Mouse (Mus musculus) adrenal gland, postnatal 25 days (tissue): ENCODE results near the gene Wnt16. TPM values are rescaled to one million over a fixed set of nuclear protein-coding genes. Genes with fewer than 3 reads are reported as not detected.

Source experiments
- DNase-seq: peaks from one replicate; pipeline ENCODE4 v3.0.0; 2021; ENCODE audit warnings: mixed read lengths
- total RNA-seq: library from RNA; stranded (reverse); gene quantifications from 2 replicates; pipeline ENCODE4 v1.2.3, GENCODE M21; 2021

Gene Wnt16
- total RNA-seq, 1 experiment from 2014 or later: not detected

DNA sequence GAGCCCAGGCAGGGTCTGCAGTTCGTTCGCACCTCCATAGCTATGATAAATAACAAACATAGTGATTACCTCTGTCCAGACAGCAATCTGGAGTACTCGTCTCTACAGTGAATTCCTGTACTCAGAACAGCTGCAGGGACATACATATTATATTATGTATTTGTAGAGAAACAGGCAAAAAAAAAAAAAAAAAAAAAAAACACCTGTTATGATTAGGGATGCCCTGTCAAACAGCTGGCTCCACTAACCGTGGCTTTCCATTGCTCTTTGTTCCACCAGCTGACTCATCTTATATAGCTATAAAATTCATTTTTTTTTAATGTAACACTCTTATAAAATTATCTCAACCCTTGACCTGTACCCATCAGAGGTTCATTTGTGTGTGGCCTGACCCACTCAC is 38.3 kb downstream of the Wnt16 start:
- no peak for DNase-seq

DNA sequence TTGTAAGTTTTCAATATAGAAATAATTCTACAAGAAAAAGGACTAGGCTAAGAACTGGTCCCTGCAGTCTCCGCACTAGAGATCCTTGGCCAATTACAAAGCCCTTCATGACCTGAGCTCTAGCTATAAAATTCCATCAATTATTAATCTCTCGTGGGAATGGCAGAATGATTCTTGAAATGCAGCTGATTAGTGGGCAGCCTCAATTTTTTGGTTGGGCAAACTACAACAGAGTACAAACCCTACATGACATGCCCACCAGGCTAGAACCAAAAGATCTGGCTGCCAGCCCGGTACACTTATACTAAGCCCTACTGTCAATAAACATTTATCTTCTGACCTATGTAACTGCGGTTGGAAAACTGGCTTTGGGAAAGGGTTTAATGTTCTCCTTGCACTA is 39.1 kb downstream of the Wnt16 start:
- no peak for DNase-seq

DNA sequence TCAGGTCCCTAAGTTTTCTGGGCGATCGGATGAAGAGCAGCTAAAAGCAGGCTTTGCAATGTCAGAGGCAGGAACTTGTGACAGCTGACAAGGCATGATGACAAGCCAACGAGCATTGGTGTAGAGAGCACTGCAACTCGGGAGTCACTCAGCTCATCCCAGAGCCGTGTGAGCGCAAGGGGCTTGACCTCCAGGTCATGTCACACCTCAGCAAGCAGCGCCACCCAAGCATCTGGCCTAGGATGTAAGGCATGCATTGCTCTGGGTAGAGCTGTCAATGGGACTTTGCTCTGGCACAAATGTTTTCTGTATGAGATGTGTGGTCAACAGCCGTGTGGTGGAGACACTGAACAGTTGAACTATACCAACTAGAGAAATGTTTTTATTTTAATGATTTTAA is 39.9 kb downstream of the Wnt16 start:
- DNase-seq: no peak

DNA sequence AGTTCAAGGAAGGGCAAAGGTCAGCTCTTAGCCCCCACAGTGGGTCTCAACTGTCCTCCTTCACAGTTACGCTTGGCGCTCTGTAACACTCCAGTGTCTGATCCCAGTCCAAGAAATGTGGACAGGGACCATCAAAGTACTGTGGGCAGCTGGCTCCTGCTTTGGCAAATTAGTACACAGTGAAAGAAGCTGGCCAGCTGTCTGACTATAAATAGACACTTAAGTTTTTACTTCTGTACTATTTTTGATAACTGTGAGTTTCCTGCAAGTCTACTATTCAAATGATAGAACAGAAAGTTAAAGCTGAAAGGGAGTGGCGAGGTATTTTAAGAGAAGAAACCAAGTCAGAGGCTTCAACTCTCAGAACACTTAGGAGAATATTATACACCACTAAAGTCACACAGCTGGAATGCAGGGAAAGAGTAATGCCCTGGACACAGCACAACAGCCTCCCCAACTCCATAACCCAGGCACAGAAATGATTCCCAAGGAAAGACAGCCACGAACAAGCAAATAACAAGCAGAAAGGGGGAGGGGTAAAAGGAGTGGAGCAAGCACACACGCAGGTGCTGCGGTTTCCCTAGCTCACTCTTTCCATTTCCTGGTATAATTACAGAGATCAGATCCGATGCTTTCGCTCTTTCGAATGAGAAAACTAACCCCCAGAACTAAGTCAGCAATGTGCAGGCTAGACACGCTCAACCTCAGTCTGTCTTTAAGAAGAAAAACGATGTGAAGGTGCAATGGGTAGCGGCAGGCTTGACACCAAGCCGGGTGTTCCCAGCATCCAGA is 42.3 kb downstream of the Wnt16 start:
- no peak for DNase-seq

DNA sequence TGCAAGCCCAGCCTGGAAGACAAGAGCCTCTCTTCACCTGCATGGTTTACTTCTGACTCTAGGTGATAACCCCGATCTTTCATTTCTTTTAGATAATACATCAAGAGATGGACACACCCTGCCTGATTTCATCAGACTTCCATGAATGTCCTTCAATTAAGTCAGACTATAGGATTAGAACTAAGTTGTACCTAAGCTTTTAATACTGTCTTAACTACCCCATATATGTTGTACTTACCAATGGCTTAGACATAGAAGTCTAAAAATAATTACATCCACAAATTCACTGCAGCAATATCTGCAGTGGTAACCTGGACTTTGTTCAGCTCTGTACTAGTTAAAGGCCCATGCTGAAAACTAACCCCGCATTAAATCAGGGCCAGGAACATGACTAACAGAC is 44.5 kb downstream of the Wnt16 start:
- DNase-seq: no peak

DNA sequence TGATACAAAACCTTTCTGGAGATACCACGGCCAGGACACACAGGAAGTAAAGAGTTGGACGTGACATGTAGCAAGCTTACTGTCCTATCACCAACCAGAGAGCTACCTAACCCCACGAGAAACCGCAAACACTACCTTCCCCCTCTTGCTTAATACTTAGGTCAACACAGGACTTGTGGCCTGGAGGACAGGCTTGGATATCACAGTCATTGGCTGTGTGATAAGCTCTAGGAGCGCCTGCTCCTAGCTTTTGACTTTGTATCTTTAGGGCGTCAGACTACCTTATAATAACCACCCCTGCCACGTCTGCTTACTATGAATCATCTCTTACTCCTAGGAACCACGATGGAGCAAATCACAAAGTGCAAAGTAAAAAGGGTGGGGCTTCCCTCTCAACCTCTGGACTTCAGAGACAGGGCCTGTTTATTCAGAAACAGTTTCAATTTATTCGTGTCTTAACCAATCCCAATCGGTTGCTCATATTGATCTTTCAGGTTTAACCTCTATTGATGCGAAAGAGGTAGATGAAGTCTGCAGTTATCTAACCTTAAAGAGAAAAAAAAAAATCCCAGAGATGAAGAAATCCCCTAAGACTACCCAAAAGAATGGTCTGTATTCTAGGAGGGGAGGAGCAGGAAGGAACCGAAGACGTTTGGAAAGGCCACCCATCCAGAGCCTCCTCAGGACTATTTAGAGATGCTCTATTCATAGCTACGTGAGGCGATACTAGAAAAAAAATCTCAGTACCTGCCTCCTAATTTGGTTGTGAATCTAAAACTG is 51.9 kb downstream of the Wnt16 start:
- DNase-seq: no peak

DNA sequence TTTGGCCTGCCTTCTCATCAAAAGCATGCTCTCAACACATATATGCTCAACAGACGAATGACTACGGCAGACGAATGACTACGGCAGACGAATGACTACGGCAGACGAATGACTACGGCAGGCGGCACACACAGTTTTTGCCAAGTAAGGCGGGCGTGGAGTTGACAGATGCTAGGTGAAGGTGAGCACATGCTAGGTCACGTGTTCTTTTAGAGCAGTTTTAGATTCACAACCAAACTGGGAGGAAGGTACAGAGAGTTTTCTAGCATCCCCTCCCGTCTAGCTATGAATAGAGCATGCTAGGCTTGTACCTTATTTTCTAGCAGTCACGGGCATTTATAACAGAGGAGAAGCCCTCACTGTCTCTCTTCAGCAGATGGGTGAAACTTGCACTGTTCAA is 52.8 kb downstream of the Wnt16 start:
- no peak for DNase-seq

DNA sequence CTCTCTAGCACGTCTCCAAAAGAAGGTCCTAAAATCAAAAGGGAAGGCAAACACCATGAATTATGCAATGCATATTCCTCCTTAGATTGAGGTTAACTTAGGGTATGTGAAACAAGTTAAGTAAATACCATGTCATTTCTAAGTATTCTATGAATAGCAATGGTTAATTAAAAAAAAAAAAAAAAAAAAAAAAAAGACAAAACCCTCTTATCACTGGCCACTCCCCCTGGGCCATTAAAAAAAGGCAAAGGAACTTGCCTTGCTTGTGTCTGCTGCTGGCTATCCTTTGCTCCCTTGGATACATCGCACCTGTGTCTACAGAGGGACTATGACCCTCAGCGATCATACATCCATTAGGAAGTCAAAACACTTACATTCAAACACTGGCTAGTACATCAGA is 55.3 kb downstream of the Wnt16 start:
- no peak for DNase-seq

DNA sequence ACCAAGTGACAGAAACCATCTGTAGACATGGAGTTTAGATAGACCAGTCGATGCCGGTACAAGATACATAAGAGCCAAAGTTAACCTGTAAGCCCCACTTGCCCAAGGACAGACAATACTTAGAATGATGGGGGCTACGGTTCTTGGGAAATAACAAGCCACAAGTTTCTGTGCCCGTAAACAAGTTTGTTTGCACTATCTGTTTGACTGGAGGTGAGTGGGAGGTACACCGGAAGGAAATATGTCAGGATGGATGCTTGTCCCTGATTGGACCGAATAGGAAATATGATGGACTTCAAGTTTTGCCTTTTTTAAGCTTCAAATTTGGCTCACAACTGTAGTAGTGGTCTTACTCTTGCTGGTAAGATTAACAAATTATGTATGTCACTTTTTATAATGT is 55.7 kb downstream of the Wnt16 start:
- no peak for DNase-seq

DNA sequence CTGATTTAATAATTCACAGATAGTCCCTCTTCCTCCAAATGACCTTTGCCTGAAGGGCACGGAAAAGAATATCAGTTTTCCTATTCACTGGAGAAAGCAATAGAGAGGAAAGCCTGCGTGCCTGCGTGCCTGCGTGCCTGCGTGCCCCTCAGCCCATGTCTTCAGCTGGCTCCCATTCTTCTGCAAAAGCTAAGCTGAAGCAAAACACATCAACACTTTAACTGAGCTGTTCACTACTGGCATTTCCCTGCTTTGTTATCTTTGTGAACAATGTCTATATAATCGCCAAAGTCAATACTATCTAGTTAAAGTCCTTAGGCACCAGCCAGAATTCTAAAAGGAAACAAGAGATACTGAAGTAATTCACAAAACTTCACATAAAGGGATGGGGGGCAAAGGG is 56.4 kb downstream of the Wnt16 start:
- DNase-seq: no peak

DNA sequence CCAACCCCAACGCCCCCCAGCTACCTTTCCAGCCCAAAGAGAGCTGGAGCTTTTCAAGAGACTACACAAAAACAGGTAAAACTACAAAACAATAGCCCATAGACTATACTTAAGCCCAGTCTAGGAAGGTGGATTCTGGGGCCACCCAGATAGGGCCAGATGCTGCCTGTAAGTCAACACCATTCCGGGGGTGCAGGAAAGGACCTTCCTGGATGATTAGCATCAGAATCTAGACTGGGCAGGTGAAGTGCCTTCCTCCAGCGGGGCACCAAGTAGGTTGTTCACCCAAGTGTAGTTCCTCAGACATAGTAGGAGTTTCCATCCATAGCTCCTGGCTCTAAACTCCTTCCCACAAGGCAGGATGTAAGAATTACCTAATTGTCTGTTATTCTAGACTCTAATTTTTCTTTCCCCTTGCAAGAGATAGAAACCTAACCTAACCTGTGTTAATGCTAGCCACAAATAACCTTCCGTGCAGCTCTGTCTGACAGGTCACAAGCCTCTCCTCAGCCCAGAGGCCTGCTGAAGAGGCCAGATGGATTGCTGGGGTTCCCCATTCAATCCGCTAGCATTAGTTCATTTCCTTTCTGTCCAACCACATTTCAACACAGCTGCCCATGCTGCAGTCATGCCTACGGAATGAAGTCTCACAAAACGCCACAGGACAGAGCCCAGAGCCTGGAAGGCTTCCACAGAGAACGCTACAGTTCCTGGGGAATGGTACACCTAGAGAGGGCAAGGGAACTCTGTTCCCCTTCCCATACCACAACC is 59.3 kb downstream of the Wnt16 start:
- DNase-seq: no peak

Other genes with a start within 250 kb of the Wnt16 start
- 37.9 and 53.0 TPM in 2 replicates for gene Fam3c, start 68.0 kb downstream of the Wnt16 start, total RNA-seq